Mouse (Mus musculus) forebrain, embryonic 12.5 days (tissue): ENCODE measurements at regions not wholly inside any gene's neighbourhood (a gene's known extent, or its start where the extent isn't known, plus 50 kb on each side); places are given as distances from the start of the nearest gene placed in this dataset.

ENCODE experiments used
- ATAC-seq: fragments of 200-750 bp; cut with Nextera tagmentation; 2 replicates; pipeline ENCODE4 v1.8.0; 2017; ENCODE audit warnings: moderate TSS enrichment; ENCODE audit not compliant: low FRiP score
- H3K27ac ChIP-seq: fragments of 300-500 bp; sonication (generic); 2 replicates; pipeline ENCODE4 v1.5.1; 2016; ENCODE audit warnings: mild to moderate bottlenecking
- H3K27me3 ChIP-seq: fragments of 300-500 bp; sonication (generic); 2 replicates; pipeline ENCODE4 v1.6.1; 2016; ENCODE audit warnings: mild to moderate bottlenecking
- H3K36me3 ChIP-seq: fragments of 300-500 bp; sonication (generic); replicated peaks from 2 replicates; pipeline ENCODE4 v1.6.1; 2016; ENCODE audit warnings: mild to moderate bottlenecking
- H3K4me1 ChIP-seq: fragments of 300-500 bp; sonication (generic); 2 replicates; pipeline ENCODE4 v1.6.1; 2016
- H3K4me2 ChIP-seq: fragments of 300-500 bp; sonication (generic); 2 replicates; pipeline ENCODE4 v1.6.1; 2016; ENCODE audit warnings: mild to moderate bottlenecking, moderate library complexity
- H3K4me3 ChIP-seq: fragments of 300-500 bp; sonication (generic); replicated peaks from 2 replicates; pipeline ENCODE4 v1.5.1; 2016; ENCODE audit warnings: mild to moderate bottlenecking
- H3K9ac ChIP-seq: fragments of 300-500 bp; sonication (generic); 2 replicates; pipeline ENCODE4 v1.6.1; 2016; ENCODE audit warnings: mild to moderate bottlenecking
- H3K9me3 ChIP-seq: fragments of 300-500 bp; sonication (generic); 2 replicates; pipeline ENCODE4 v1.6.1; 2016
- WGBS: fragments of 180-500 bp; shearing (Covaris S2); methylation state at CpG from one replicate; pipeline ENCODE4 v1.1.7; 2016; 5-methylcytosine and 5-hydroxymethylcytosine counted together

DNA sequence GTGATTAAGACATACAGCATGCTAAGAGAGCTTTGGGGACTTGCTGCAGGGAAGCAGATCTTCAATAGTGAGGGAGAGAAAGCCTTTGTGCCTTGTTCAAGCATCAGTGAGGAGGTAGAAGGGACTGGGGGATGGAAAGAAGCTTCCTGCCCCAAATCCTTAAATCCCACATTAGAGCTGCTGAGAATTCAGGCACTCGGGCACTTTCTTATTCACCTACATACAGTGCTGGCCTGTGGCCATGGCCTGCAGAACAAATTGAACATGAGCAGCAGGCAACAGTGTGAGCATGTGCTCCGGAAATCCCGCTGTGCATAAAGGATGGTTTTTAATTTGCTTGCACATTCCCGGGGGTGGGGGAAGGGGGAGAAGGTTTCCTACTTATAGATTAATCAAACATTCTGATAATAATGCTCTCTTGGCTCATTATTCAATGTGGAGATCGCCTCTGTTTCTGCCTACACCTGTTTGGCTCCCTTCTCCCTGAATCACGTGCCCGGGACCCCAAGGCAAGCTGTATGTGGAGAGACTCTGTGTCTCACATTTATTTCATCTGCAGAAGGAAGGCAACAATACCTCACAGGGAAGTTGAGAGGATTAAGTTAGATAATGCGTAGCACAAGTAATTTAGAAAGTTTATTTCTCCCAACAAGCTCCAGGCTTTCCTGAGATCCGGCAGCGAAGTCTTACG, 60.3 kb upstream of the Vamp9 start:
- Histone ChIP-seq H3K9me3 (no peaks in the 10 kb centered on the region), H3K27me3 (no peaks in the 10 kb centered on the region), H3K4me3 (no peak overlapping the region), H3K27ac (peak overlapping the region; percentile 20; the same call in 1 of the 2 replicates), H3K4me2 (no peak overlapping the region), H3K9ac (no peak overlapping the region), H3K36me3 (no peaks in the 10 kb centered on the region), H3K4me1 (peaks cover 12% of the 10 kb centered on the region)
- 70% methylated on average over 11 of the region's 11 CpGs for WGBS
- ATAC-seq: no peak

DNA sequence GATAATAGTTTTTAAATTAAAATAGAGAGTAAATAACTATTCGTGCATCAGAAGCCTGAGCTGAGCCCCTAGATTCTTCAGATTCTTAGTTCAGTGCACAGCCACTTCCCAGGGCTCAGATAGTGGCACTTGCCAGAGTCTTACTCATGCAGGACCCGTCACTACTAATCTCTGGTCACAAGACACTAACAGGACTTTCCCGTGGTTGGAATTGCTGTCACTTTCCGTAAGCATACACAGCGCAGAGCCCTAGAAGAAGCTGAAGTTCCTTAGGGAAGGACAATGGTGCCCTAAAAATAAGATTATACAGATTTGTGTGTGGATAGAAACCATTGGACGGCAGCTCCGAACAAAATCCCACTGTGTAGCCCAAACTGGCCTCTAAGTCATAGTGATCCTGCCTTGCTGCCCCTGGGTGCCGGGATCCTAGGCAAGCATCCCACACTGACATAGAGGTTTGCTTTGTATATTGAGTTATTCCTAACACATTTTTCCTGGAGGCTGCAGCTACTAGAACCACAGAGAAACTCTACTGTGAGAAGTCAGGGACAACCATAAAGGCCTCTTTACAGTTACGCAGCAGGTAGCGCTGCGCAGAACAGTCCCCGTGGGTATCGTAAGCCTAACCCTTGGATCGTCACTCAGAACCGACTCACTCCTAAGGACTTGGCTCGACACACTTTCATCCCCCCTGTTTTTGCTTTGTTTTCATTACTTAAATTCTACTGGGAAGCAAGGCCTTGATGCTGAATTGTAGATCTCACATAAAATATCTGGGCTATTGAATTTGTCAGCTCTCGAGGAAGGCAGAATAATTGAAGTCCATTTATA, 57.7 kb upstream of the Vamp9 start:
- no peak overlapping the region for H3K4me3 ChIP-seq
- no peak overlapping the region for H3K9ac ChIP-seq
- H3K27me3 ChIP-seq: no peaks in the 10 kb centered on the region
- WGBS: 87% methylated on average over 17 of the region's 17 CpGs
- H3K4me2 ChIP-seq: no peak overlapping the region
- no peak for ATAC-seq
- peaks cover 12% of the 10 kb centered on the region; the same call in 1 of the 2 replicates for H3K4me1 ChIP-seq
- no peaks in the 10 kb centered on the region for H3K36me3 ChIP-seq
- no peaks in the 10 kb centered on the region for H3K9me3 ChIP-seq
- no peak overlapping the region for H3K27ac ChIP-seq

DNA sequence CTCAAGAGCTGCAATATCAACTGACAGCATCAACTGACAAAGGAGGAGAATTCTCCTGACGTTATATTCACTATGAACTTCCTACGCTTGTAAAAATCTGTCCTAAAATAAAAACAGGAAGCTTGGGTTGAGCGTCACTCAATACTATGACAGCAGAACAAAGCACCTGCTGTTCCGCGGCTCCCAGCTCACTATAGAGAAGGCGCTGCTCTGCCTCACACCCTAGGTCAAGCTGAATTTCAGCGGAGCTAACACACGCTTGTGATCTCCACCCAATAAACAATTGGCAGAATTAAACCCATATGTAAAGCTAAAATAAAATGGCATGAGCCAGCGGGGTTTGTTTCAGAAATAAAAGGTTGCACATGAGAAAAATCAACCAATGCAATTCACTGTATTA, 57.1 kb upstream of the Vamp9 start:
- Histone ChIP-seq H3K36me3 (no peaks in the 10 kb centered on the region), H3K4me1 (peaks cover 12% of the 10 kb centered on the region; the same call in 1 of the 2 replicates), H3K27me3 (no peaks in the 10 kb centered on the region), H3K4me3 (no peak overlapping the region), H3K4me2 (no peak overlapping the region), H3K9ac (no peak overlapping the region), H3K27ac (no peak overlapping the region), H3K9me3 (no peaks in the 10 kb centered on the region)
- 65% methylated on average over 9 of the region's 9 CpGs for WGBS
- ATAC-seq: no peak

DNA sequence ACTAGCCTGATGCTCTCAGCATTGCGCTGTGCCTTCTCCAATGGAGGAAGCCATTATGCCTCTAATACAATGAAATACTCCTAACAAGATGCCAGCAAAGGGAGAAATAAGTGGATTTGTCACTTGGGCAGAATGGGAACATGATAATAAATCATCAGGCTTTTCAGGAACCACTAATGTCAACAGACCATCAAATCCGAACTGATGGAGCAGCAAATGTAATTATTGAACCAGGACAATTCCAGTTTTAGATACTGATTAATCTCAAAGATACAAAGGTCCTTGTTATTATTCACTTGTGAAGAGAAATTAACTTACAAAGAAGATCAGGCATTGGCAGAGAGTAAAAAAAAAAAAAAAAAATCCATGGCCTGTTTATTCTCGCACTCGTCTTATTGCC, 53.7 kb upstream of the Vamp9 start:
- H3K9ac ChIP-seq: no peak overlapping the region
- H3K4me2 ChIP-seq: no peak overlapping the region
- 75% methylated on average over 4 of the region's 4 CpGs for WGBS
- no peaks in the 10 kb centered on the region for H3K9me3 ChIP-seq
- no peak for ATAC-seq
- peaks cover 8% of the 10 kb centered on the region; the same call in 1 of the 2 replicates for H3K27me3 ChIP-seq
- H3K4me3 ChIP-seq: no peak overlapping the region
- peaks cover 12% of the 10 kb centered on the region for H3K4me1 ChIP-seq
- H3K27ac ChIP-seq: no peak overlapping the region
- no peaks in the 10 kb centered on the region for H3K36me3 ChIP-seq
